Mouse (Mus musculus) bone marrow macrophage, adult 2 months (primary cell): ENCODE measurements at regions not wholly inside any gene's neighbourhood (a gene's known extent, or its start where the extent isn't known, plus 50 kb on each side); places are given as distances from the start of the nearest gene placed in this dataset.

ENCODE experiments used
- CTCF ChIP-seq: IDR thresholded peaks from 2 replicates; pipeline ENCODE4 v1.5.1; 2012; ENCODE audit warnings: low read depth, mild to moderate bottlenecking, low read length, moderate library complexity
- POLR2A ChIP-seq: IDR thresholded peaks from 2 replicates; pipeline ENCODE4 v1.6.1; 2012; ENCODE audit warnings: mild to moderate bottlenecking, low read depth, low read length, borderline replicate concordance

GRCm38 (mm10) chr3:58203806-58204205, 210.7 kb upstream of the Tsc22d2 start:
- TF ChIP-seq CTCF (no peak), POLR2A (no peak)
